Mouse (Mus musculus): ENCODE data around the gene Sec14l1.

Gene Sec14l1

GRCm38 (mm10) chr11:117111967-117112648, 2.9 kb upstream of the Sec14l1 start:
- DNase-seq = no peak

GRCm38 (mm10) chr11:117112649-117113051, 2.3 kb upstream of the Sec14l1 start:
- no peak for DNase-seq

- DNase-seq = no peak
Measured at GRCm38 (mm10) chr11:117113377-117113776, 1.6 kb upstream of the Sec14l1 start.

- DNase-seq = no peak
Measured at GRCm38 (mm10) chr11:117114231-117114591, 757 bp upstream of the Sec14l1 start.

- peak; percentile 78 to 82 for DNase-seq
Measured at GRCm38 (mm10) chr11:117115346-117116219, 615 bp downstream of the Sec14l1 start.

GRCm38 (mm10) chr11:117116350-117117303, 1.7 kb downstream of the Sec14l1 start:
- DNase-seq = peak; percentile 81 to 85

GRCm38 (mm10) chr11:117117321-117117720, 2.4 kb downstream of the Sec14l1 start:
- DNase-seq = no peak

GRCm38 (mm10) chr11:117117791-117118190, 2.8 kb downstream of the Sec14l1 start:
- DNase-seq = no peak

- DNase-seq = no peak
Measured at GRCm38 (mm10) chr11:117118248-117118647, 3.3 kb downstream of the Sec14l1 start.

GRCm38 (mm10) chr11:117118721-117119321, 3.9 kb downstream of the Sec14l1 start:
- DNase-seq = no peak

GRCm38 (mm10) chr11:117119723-117120122, 4.8 kb downstream of the Sec14l1 start:
- DNase-seq = peak in 1 of 2 experiments; percentile 66

GRCm38 (mm10) chr11:117120285-117121163, 5.6 kb downstream of the Sec14l1 start:
- DNase-seq = no peak

GRCm38 (mm10) chr11:117121164-117121535, 6.2 kb downstream of the Sec14l1 start:
- DNase-seq = peak in 1 of 2 experiments; percentile 70

- no peak for DNase-seq
Measured at GRCm38 (mm10) chr11:117121954-117122353, 7.0 kb downstream of the Sec14l1 start.

- no peak for DNase-seq
Measured at GRCm38 (mm10) chr11:117123418-117124085, 8.6 kb downstream of the Sec14l1 start.

- no peak for DNase-seq
Measured at GRCm38 (mm10) chr11:117124539-117124938, 9.6 kb downstream of the Sec14l1 start.

GRCm38 (mm10) chr11:117127250-117127837, 12.4 kb downstream of the Sec14l1 start:
- no peak for DNase-seq

GRCm38 (mm10) chr11:117127931-117128548, 13.1 kb downstream of the Sec14l1 start:
- DNase-seq = no peak

GRCm38 (mm10) chr11:117129473-117129872, 14.5 kb downstream of the Sec14l1 start:
- DNase-seq = no peak

GRCm38 (mm10) chr11:117130068-117130467, 15.1 kb downstream of the Sec14l1 start:
- peak in 1 of 2 experiments; percentile 67 for DNase-seq

Data from lung, adult 18-20 months (tissue).